Mouse (Mus musculus): Measurements from ENCODE around the gene Tnfrsf21.

Tnfrsf21 gene

DNA sequence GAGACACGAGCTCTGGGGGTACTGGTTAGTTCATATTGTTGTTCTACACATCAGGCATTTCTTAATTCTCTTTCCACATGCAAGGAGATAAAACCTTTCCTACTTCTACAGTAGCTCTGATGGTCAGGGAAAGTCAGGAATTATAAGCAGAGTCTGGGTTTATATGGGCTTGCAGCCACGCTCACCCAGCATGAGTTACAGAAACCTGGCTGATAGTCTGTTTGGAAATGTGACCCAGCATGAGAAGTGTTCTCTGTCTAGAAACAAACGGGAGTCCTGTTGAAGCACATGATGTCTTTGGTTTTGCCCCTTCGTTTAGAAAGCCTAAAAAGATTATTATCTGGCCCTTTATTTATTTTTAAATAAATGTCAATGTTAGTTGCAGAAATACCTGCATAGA, 118.6 kb downstream of the Tnfrsf21 start:
- DNase-seq: no peak

DNA sequence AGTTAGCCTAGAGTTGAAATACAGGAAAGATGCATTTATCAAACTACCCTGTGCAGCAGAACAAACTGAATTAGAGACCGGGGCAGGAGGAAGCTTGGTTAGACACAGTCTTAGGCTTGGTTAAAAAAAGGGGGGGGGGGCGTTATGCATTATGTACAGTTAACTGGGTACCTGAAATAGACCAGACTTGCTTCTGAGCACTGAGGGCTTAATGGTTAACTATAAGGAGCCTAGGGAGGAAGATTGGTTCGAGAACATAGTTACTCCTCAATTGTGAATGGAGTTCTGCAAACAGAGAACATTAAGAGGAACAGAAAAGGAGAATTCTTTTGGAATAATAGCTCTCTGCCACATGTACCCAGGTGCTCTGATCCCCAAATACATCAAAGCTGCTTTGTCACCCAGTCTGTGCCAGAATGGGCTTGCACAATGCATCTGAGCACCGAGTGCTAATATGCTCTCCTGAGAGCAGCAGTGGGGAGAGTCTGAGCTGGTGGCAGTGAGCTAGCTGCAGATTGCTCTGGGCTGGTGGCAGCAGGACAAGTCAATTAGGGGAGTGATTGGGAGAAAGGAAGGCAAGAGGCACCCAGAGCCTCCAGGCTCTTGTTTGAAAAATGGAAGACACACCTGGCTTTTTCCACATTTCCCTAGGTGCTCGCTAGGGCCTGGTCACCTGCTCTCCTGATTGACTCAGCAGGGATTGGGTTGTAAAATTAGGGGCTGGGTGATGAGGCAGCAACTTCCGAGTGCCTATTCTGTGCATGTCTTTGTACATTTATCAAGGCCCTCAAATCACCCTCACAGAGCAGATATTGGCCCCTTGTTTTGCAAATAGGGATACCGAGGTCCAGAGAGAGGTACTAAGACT, 119.3 kb downstream of the Tnfrsf21 start:
- no peak for DNase-seq

DNA sequence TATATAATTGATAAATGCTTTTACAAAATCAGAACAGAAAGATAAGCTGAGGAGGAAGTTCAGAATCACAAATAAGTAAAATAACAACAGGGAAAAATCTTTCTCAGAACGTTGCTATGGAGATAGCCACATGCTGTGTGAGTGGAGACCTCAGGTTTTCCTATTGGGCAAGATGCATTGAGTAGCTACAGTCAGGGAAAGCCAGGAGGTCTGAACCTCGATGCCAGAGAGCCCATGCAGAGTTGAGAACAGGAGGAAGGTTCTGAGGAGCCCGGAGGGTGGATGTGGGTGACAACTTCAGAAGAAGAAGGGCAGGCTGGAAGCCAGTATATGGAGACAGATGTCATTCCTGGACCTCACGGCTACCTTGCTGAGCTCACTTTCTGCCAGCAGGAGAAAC, 120.4 kb downstream of the Tnfrsf21 start:
- DNase-seq: no peak

DNA sequence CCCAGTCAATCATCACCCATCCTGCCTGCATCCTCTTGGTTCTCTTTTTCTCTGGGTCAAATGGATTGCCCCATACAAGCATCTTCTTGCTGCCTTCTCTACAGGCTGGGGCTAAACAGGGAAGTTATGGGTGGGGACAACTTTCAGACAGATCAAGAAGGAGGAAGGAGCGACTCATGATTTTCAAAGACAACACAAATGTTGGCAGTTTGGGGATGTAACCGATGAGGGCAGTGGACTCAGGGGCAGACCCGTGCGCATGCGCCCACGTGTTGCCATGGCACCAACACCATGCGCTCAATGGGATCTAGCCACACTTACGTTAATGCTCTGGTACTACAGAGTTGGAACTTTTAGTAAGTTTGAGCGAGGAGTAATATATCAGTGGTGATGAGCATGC, 121.5 kb downstream of the Tnfrsf21 start:
- DNase-seq: no peak

DNA sequence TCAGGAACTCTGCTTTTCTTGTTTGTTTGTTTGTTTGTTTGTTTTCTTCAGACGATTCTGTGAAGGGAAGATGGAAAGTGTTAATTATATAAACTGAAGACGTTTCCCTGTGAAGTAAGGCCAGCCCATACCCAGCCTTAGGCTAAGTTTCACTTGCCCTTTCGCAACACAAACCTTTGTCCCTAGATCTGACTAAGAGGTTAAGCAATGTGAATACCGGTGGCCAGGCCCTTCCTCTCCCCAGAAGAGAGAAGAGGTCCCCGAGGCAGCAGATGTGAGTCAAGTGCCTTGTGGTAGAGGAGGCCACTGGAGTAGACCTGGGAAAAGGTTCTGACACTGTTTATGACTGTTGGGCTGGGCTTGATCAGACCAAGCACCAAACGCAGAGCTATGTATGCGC, 122.0 kb downstream of the Tnfrsf21 start:
- no peak for DNase-seq
